Mouse (Mus musculus) MEL (cell line): ENCODE data around the gene Fbxl8. TPM values are rescaled to one million over a fixed set of nuclear protein-coding genes. Genes with fewer than 3 reads are reported as not detected.

Experiments
- DNase-seq: peaks from one replicate; pipeline ENCODE4 v3.0.0; 2011; ENCODE audit warnings: low read depth, low spot score
- H3K27ac ChIP-seq: 2 replicates; pipeline ENCODE4 v1.5.1; 2012; ENCODE audit warnings: low read depth, mild to moderate bottlenecking, control low read depth, low read length, moderate library complexity; ENCODE audit not compliant: control insufficient read depth
- H3K27me3 ChIP-seq, 2 experiments: fragments of 150-350 bp in 1 of 2; sonication (generic) in 1 of 2; 2 replicates each; pipeline ENCODE4 v1.6.1; 2012; ENCODE audit warnings: low read length in 2 of 2, mild to moderate bottlenecking in 2 of 2, improper control_type of control experiment in 1 of 2, moderate library complexity in 1 of 2; ENCODE audit not compliant: insufficient read depth in 2 of 2, control insufficient read depth in 1 of 2
- H3K36me3 ChIP-seq, 2 experiments: 2 replicates each; pipeline ENCODE4 v1.6.1; 2012 to 2014; ENCODE audit warnings: low read length in 2 of 2, improper control_type of control experiment in 1 of 2, inconsistent platforms in 1 of 2, mild to moderate bottlenecking in 1 of 2; ENCODE audit not compliant: insufficient read depth in 2 of 2, control insufficient read depth in 1 of 2
- H3K4me1 ChIP-seq, 2 experiments: fragments of 150-350 bp in 1 of 2; sonication (generic) in 1 of 2; 2 replicates each; pipeline ENCODE4 v1.6.1; 2012; ENCODE audit warnings: low read length in 2 of 2, improper control_type of control experiment in 1 of 2, mild to moderate bottlenecking in 1 of 2; ENCODE audit not compliant: insufficient read depth in 2 of 2, control insufficient read depth in 1 of 2
- H3K4me3 ChIP-seq, 2 experiments: fragments of 150-350 bp in 1 of 2; sonication (generic) in 1 of 2; 2 replicates each; pipeline ENCODE4 v1.5.1; 2012; ENCODE audit warnings: low read depth in 2 of 2, low read length in 2 of 2, mild to moderate bottlenecking in 2 of 2, moderate library complexity in 2 of 2, control low read depth in 1 of 2, improper control_type of control experiment in 1 of 2; ENCODE audit not compliant: control insufficient read depth in 1 of 2, insufficient read depth in 1 of 2
- H3K79me2 ChIP-seq: 2 replicates; pipeline ENCODE4 v1.6.1; 2012; ENCODE audit warnings: mild to moderate bottlenecking, low read length, moderate library complexity; ENCODE audit not compliant: control insufficient read depth, poor library complexity, insufficient read depth
- H3K9ac ChIP-seq: 2 replicates; pipeline ENCODE4 v1.6.1; 2012; ENCODE audit warnings: low read depth, mild to moderate bottlenecking, control low read depth, low read length, moderate library complexity; ENCODE audit not compliant: control insufficient read depth, poor library complexity, severe bottlenecking
- H3K9me3 ChIP-seq: fragments of 150-350 bp; sonication (generic); replicated peaks from 2 replicates; pipeline ENCODE4 v1.6.1; 2012; ENCODE audit warnings: mild to moderate bottlenecking, low read length, improper control_type of control experiment, moderate library complexity; ENCODE audit not compliant: insufficient read depth
- BHLHE40 ChIP-seq: IDR thresholded peaks from 2 replicates; pipeline ENCODE4 v1.6.1; 2012; ENCODE audit warnings: low read depth, mild to moderate bottlenecking, inconsistent platforms, low read length, improper control_type of control experiment, borderline replicate concordance
- CHD1 ChIP-seq: IDR thresholded peaks from 2 replicates; pipeline ENCODE4 v1.6.1; 2012; ENCODE audit warnings: low read depth, mild to moderate bottlenecking, inconsistent platforms, low read length, improper control_type of control experiment
- CTCF ChIP-seq, 3 experiments: IDR thresholded peaks in 2 of 3; conservative IDR thresholded peaks in 1 of 3; 2 replicates each; pipeline ENCODE4 v1.5.1; 2011 to 2012; ENCODE audit warnings: low read length in 3 of 3, low read depth in 2 of 3, mild to moderate bottlenecking in 2 of 3, improper control_type of control experiment in 1 of 3, inconsistent platforms in 1 of 3, mixed read lengths in 1 of 3, moderate library complexity in 1 of 3; ENCODE audit not compliant: control insufficient read depth in 1 of 3, insufficient read depth in 1 of 3, poor library complexity in 1 of 3, severe bottlenecking in 1 of 3
- ELF1 ChIP-seq: IDR thresholded peaks from 2 replicates; pipeline ENCODE4 v1.6.1; 2014; ENCODE audit warnings: low read depth, mild to moderate bottlenecking, inconsistent platforms, low read length, improper control_type of control experiment, moderate library complexity
- EP300 ChIP-seq, 2 experiments: IDR thresholded peaks; 2 replicates each; pipeline ENCODE4 v1.6.1; 2011; ENCODE audit warnings: improper control_type of control experiment in 2 of 2, low read length in 2 of 2, low read depth in 1 of 2, mild to moderate bottlenecking in 1 of 2
- ETS1 ChIP-seq: IDR thresholded peaks from 2 replicates; pipeline ENCODE4 v1.6.1; 2012; ENCODE audit warnings: low read depth, mild to moderate bottlenecking, inconsistent platforms, low read length, improper control_type of control experiment, moderate library complexity
- GABPA ChIP-seq: IDR thresholded peaks from 2 replicates; pipeline ENCODE4 v1.6.1; 2012; ENCODE audit warnings: low read depth, mild to moderate bottlenecking, inconsistent platforms, low read length, improper control_type of control experiment, moderate library complexity
- GATA1 ChIP-seq: IDR thresholded peaks from 2 replicates; pipeline ENCODE4 v1.6.1; 2011; ENCODE audit warnings: low read depth, low read length, improper control_type of control experiment
- JUND ChIP-seq: IDR thresholded peaks from 2 replicates; pipeline ENCODE4 v1.6.1; 2011; ENCODE audit warnings: low read depth, mild to moderate bottlenecking, improper control_type of control experiment, low read length
- KAT2A ChIP-seq: conservative IDR thresholded peaks from 2 replicates; pipeline ENCODE4 v1.6.1; 2012; ENCODE audit warnings: low read depth, low read length, improper control_type of control experiment, inconsistent platforms
- MAX ChIP-seq: IDR thresholded peaks from 2 replicates; pipeline ENCODE4 v1.6.1; 2011; ENCODE audit warnings: low read length, improper control_type of control experiment
- MAZ ChIP-seq: IDR thresholded peaks from 2 replicates; pipeline ENCODE4 v1.6.1; 2012; ENCODE audit warnings: low read depth, mild to moderate bottlenecking, inconsistent platforms, low read length, improper control_type of control experiment
- MXI1 ChIP-seq: IDR thresholded peaks from 2 replicates; pipeline ENCODE4 v1.6.1; 2011; ENCODE audit warnings: mild to moderate bottlenecking, low read depth, low read length, improper control_type of control experiment
- MYB ChIP-seq: IDR thresholded peaks from 2 replicates; pipeline ENCODE4 v1.6.1; 2011; ENCODE audit warnings: mild to moderate bottlenecking, low read depth, low read length, improper control_type of control experiment
- NRF1 ChIP-seq: IDR thresholded peaks from 2 replicates; pipeline ENCODE4 v1.6.1; 2014; ENCODE audit warnings: low read depth, mild to moderate bottlenecking, inconsistent platforms, low read length, improper control_type of control experiment, moderate library complexity; ENCODE audit not compliant: poor library complexity, insufficient read depth, severe bottlenecking
- POLR2A ChIP-seq, 2 experiments: IDR thresholded peaks; 2 replicates each; pipeline ENCODE4 v1.6.1; 2011 to 2012; ENCODE audit warnings: low read length in 2 of 2, mild to moderate bottlenecking in 2 of 2, control low read depth in 1 of 2, improper control_type of control experiment in 1 of 2, low read depth in 1 of 2, moderate library complexity in 1 of 2; ENCODE audit not compliant: control insufficient read depth in 1 of 2, insufficient read depth in 1 of 2, poor library complexity in 1 of 2
- POLR2AphosphoS5 ChIP-seq: IDR thresholded peaks from 2 replicates; pipeline ENCODE4 v1.6.1; 2012; ENCODE audit warnings: low read depth, borderline replicate concordance, mild to moderate bottlenecking, inconsistent platforms, low read length, moderate library complexity, mixed read lengths
- RAD21 ChIP-seq: IDR thresholded peaks from 2 replicates; pipeline ENCODE4 v1.6.1; 2011; ENCODE audit warnings: mild to moderate bottlenecking, low read depth, low read length, improper control_type of control experiment
- RCOR1 ChIP-seq: IDR thresholded peaks from 2 replicates; pipeline ENCODE4 v1.6.1; 2012; ENCODE audit warnings: low read depth, mild to moderate bottlenecking, inconsistent platforms, low read length, improper control_type of control experiment
- SIN3A ChIP-seq: IDR thresholded peaks from 2 replicates; pipeline ENCODE4 v1.6.1; 2012; ENCODE audit warnings: low read length, improper control_type of control experiment, inconsistent platforms
- SMC3 ChIP-seq: IDR thresholded peaks from 2 replicates; pipeline ENCODE4 v1.6.1; 2011; ENCODE audit warnings: low read depth, low read length, improper control_type of control experiment
- TAL1 ChIP-seq: IDR thresholded peaks from 2 replicates; pipeline ENCODE4 v1.6.1; 2012; ENCODE audit warnings: mild to moderate bottlenecking, inconsistent platforms, low read length, moderate library complexity, mixed read lengths
- TBP ChIP-seq: IDR thresholded peaks from 2 replicates; pipeline ENCODE4 v1.8.0; 2011; ENCODE audit warnings: low read depth, low read length, improper control_type of control experiment
- TCF12 ChIP-seq: IDR thresholded peaks from 2 replicates; pipeline ENCODE4 v1.6.1; 2014; ENCODE audit warnings: low read depth, mild to moderate bottlenecking, inconsistent platforms, low read length, improper control_type of control experiment, moderate library complexity
- UBTF ChIP-seq: IDR thresholded peaks from 2 replicates; pipeline ENCODE4 v1.6.1; 2012; ENCODE audit warnings: low read depth, mild to moderate bottlenecking, inconsistent platforms, low read length, improper control_type of control experiment, moderate library complexity, borderline replicate concordance; ENCODE audit not compliant: insufficient read depth
- USF1 ChIP-seq: IDR thresholded peaks from 2 replicates; pipeline ENCODE4 v1.6.1; 2014; ENCODE audit warnings: low read depth, mild to moderate bottlenecking, inconsistent platforms, low read length, improper control_type of control experiment, moderate library complexity
- USF2 ChIP-seq, 2 experiments: IDR thresholded peaks; 2 replicates each; pipeline ENCODE4 v1.6.1; 2011 to 2012; ENCODE audit warnings: improper control_type of control experiment in 2 of 2, low read length in 2 of 2, borderline replicate concordance in 1 of 2, inconsistent platforms in 1 of 2, low read depth in 1 of 2, mild to moderate bottlenecking in 1 of 2; ENCODE audit not compliant: insufficient read depth in 1 of 2
- ZC3H11A ChIP-seq: IDR thresholded peaks from 2 replicates; pipeline ENCODE4 v1.6.1; 2012; ENCODE audit warnings: low read depth, mild to moderate bottlenecking, inconsistent platforms, low read length, improper control_type of control experiment
- ZKSCAN1 ChIP-seq: IDR thresholded peaks from 2 replicates; pipeline ENCODE4 v1.6.1; 2012; ENCODE audit warnings: low read depth, mild to moderate bottlenecking, inconsistent platforms, low read length, improper control_type of control experiment, moderate library complexity
- ZMIZ1 ChIP-seq: IDR thresholded peaks from 2 replicates; pipeline ENCODE4 v1.6.1; 2012; ENCODE audit warnings: low read depth, mild to moderate bottlenecking, inconsistent platforms, low read length, improper control_type of control experiment, moderate library complexity
- ZNF384 ChIP-seq: IDR thresholded peaks from 2 replicates; pipeline ENCODE4 v1.6.1; 2012; ENCODE audit warnings: low read depth, mild to moderate bottlenecking, inconsistent platforms, low read length, improper control_type of control experiment
- polyA plus RNA-seq, 2 experiments: library from polyadenylated mRNA; stranded (reverse) in 1 of 2; unstranded in 1 of 2; fragments of >175 nt in 1 of 2; fragments of >200 nt in 1 of 2; gene quantifications; 2 replicates each; pipeline versions ENCODE4 v1.2.1 to v1.2.4; 2012; ENCODE audit warnings: low replicate concordance in 2 of 2, low read depth in 1 of 2; ENCODE audit not compliant: insufficient read length in 2 of 2, insufficient read depth in 1 of 2, missing spikeins in 1 of 2
- total RNA-seq: library from RNA; depleted of rRNA; stranded (reverse); fragments of 300-350 nt; gene quantifications from 2 replicates; pipeline ENCODE4 v1.2.3, GENCODE M21; 2012

The Fbxl8 gene
- total and polyA plus RNA-seq, 3 experiments, result 4.1 to 7.2 TPM; not detected in 1

- H3K27ac ChIP-seq, result peak overlapping the region; percentile 68
- peaks cover 0 to 27% of the 10 kb centered on the region in 2 experiments; a peak in 2 of 4 replicates for H3K36me3 ChIP-seq
These were observed 17.8 kb downstream of the Fbxl8 start for GRCm38 (mm10) chr8:105282239-105282638.

GRCm38 (mm10) chr8:105283074-105283473, 18.6 kb downstream of the Fbxl8 start:
- Histone ChIP-seq H3K79me2 (peaks cover 3% of the 10 kb centered on the region), H3K4me1 (peaks cover 12 to 40% of the 10 kb centered on the region in 2 experiments), H3K4me3 (no peak overlapping the region), H3K36me3 (peaks cover 0 to 26% of the 10 kb centered on the region in 2 experiments; a peak in 2 of 4 replicates), H3K27ac (peak overlapping the region; percentile 68), H3K9me3 (no peaks in the 10 kb centered on the region), H3K27me3 (no peaks in the 10 kb centered on the region), H3K9ac (no peak overlapping the region)
- DNase-seq, result peak; percentile 41
- TF ChIP-seq CHD1 (no peak), MAX (no peak), POLR2A (IDR thresholded peaks at IDR 0.05; ENCODE audit: control insufficient read depth in 1 of 2, insufficient read depth in 1 of 2, low read depth in 1 of 2, low read length in 2 of 2, poor library complexity in 1 of 2) (no peak), TCF12 (no peak), RAD21 (peak; percentile 48), GABPA (no peak), ZKSCAN1 (no peak), ZC3H11A (no peak; the same call in 1 of the 2 replicates), CTCF (IDR thresholded peaks at IDR 0.05 in 2 of 3, conservative IDR thresholded peaks at IDR 0.05 in 1 of 3; ENCODE audit: control insufficient read depth in 1 of 3, insufficient read depth in 1 of 3, low read depth in 2 of 3, low read length in 3 of 3, poor library complexity in 1 of 3, severe bottlenecking in 1 of 3) (peak; percentile 24 to 69 (median 63); a peak in 5 of 6 replicates), JUND (no peak), TAL1 (no peak), RCOR1 (no peak), NRF1 (no peak), POLR2AphosphoS5 (no peak), UBTF (no peak), SMC3 (peak; percentile 63), TBP (no peak), BHLHE40 (no peak), GATA1 (no peak), USF2 (IDR thresholded peaks at IDR 0.05; ENCODE audit: borderline replicate concordance in 1 of 2, insufficient read depth in 1 of 2, low read depth in 1 of 2, low read length in 2 of 2) (no peak), ELF1 (no peak), MAZ (no peak), EP300 (IDR thresholded peaks at IDR 0.05; ENCODE audit: low read depth in 1 of 2, low read length in 2 of 2) (no peak), KAT2A (no peak), SIN3A (no peak)

More at GRCm38 (mm10) chr8:105282239-105282638, 17.8 kb downstream of the Fbxl8 start:
- H3K27me3 ChIP-seq, result no peaks in the 10 kb centered on the region
- TF ChIP-seq USF1, result no peak
- no peak for TF ChIP-seq TAL1
- peak; percentile 70 for TF ChIP-seq ETS1
- TF ChIP-seq POLR2AphosphoS5, result no peak
- TF ChIP-seq GATA1, result peak; percentile 85
- no peak for TF ChIP-seq ZNF384
- TF ChIP-seq MXI1, result no peak
- TF ChIP-seq EP300 (IDR thresholded peaks at IDR 0.05; ENCODE audit: low read depth in 1 of 2, low read length in 2 of 2), result peak; percentile 78 to 87
- TF ChIP-seq SMC3, result no peak
- no peak for TF ChIP-seq KAT2A
- peak; percentile 13; the same call in 1 of the 2 replicates for TF ChIP-seq MYB
- TF ChIP-seq RCOR1, result peak; percentile 29; the same call in 1 of the 2 replicates
- peak; percentile 75 for TF ChIP-seq TCF12
- no peak for TF ChIP-seq ZMIZ1
- no peak for TF ChIP-seq CHD1
- TF ChIP-seq, all 39 proteins: peak for 6
- no peak overlapping the region for H3K9ac ChIP-seq
- DNase-seq, result peak; percentile 51
- no peaks in the 10 kb centered on the region for H3K9me3 ChIP-seq
- H3K4me3 ChIP-seq, result no peak overlapping the region
- H3K4me1 ChIP-seq, result peaks cover 12 to 40% of the 10 kb centered on the region in 2 experiments
- H3K79me2 ChIP-seq, result peaks cover 3% of the 10 kb centered on the region
